Mouse (Mus musculus) thymus, postnatal 36 days (tissue): ENCODE data around the gene Hoxa5.

ENCODE experiments used
- DNase-seq, 2 experiments: peaks; one replicate each; pipeline ENCODE4 v3.0.0; 2022; ENCODE audit warnings: mixed read lengths in 2 of 2

The Hoxa5 gene

GRCm38 (mm10) chr6:52239625-52240388, 35.4 kb upstream of the Hoxa5 start:
- no peak for DNase-seq

DNA sequence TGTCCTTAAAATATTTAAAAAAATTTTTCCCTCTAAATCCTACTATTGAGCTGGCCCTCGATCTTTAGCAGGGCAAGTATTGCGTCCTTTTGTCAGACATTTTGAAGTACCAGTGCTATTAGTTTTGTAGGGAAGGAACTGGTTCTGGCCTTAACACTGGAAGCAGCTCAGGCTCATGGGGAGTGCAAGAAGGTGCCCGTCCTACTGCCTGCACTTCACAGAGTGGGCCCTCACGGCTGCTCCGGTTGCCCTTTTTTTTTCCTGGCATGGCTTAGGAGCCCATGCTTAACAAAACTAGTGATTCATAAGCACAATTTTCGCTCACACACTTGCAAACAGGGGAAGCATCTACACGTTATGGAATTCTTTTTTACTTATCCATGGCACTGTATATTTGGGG, 34.6 kb upstream of the Hoxa5 start:
- DNase-seq, result no peak

DNA sequence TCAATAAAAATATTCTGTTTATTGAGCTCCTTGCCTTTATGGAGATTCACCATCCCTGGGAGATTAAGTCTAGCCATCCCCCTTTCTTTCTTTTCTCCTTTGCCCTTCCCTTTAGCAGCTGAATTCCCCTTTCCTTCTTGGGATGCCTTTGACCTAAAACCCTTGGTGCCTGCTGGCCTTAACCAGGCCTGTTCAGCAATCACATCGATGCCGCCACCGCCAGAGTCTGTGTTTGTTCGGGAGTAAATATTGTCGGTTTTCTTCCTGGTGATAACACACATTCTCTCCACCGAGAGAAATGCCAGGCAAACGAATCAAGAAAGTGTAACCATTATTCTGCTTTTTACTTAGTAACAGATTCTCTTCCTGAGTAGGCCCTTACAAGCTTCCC, 33.8 kb upstream of the Hoxa5 start:
- DNase-seq, result no peak

DNA sequence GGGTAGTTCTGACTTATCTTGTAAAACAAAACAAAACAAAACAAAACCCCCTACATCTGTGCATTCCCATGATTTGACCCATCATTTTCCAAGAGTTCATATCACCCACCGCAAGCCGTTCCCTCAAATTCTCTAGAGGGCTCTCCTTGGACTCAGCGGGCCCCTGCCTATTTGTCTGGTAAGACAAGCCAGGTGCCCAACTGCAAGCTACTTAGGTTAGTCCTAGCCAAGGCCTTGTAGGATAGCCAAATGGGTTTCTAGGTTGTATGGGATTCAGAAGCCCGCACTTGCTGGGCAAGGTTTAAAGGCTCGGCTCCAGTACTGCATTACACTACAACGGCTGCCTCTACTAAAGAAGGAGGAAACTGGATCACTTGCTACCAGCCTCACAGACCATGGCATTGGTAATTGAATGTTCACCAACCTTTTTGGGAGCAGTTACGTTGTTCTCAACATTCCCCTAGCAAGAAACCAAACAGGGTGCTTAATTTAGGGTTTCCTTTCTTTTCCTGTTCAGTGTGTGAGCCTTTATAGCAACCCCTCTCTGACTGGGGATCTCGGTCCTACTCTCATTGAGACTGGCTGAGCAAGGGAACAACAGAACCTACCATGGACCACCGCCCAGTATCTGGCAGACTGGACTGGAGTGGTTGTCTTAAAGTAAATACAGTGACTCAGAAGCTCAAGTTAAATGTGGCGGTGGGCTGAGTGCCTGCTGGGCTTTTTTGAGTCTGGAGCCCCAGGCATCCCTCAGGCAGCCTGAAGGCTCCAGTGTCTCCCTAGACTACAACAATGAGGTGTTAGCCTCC, 33.2 kb upstream of the Hoxa5 start:
- DNase-seq, result no peak

DNA sequence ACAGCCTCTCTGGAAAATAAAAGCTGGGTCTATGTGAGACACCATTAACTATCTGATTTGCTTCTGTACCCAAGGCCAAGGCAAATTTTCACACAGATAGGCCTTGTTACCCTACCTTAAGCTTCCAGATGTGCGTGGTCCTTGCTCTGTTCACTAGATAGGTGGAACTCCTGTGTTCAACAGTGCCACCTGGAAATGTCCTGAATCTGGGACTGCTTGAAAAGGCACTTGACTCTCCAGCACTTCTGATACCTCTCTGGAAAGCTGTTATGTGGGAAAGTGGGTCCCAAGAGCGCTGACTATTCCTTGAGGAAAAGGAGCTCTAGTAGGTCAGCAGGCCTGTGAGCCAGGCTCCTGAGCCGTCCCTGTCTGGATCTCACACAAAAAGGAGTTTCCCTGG, 32.4 kb upstream of the Hoxa5 start:
- DNase-seq, result no peak

DNA sequence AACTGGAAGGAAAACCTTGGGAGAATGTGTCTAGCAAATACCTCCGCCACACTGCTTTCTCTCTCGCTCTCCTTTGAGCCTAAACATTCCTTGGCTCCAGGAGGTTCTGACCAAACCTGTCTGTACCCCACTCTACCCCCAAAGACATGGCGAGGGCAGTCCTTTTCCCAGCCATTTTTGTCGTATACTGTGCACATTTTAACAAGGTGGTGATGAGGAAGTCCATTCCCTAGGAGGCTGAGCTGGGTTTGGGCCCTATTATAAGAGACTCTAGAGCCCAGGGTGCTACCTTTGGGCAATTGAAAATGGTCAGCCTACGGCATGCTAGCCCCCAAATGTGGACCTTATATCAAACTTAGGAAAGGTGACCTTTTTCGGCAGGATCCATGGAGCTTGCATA, 31.5 kb upstream of the Hoxa5 start:
- DNase-seq, result no peak

DNA sequence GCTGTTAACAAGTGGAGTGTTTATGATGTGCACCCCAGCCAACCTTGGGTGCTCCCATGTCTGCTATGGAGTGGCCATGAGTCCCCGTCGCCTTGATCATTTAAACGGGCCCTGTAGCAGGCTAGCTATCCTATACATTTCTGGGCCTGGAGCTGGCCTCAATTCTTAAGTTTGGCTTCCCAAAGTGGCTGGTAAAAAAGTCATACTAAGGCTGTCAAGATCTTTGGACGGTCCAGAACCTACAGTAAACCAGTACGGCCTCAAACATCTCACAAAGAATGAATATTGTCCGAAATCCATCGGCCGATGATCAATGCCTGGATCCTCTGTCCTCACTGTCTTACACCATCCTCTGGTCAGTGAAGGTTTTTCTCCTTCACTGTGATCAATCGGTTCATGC, 30.9 kb upstream of the Hoxa5 start:
- DNase-seq, result no peak

DNA sequence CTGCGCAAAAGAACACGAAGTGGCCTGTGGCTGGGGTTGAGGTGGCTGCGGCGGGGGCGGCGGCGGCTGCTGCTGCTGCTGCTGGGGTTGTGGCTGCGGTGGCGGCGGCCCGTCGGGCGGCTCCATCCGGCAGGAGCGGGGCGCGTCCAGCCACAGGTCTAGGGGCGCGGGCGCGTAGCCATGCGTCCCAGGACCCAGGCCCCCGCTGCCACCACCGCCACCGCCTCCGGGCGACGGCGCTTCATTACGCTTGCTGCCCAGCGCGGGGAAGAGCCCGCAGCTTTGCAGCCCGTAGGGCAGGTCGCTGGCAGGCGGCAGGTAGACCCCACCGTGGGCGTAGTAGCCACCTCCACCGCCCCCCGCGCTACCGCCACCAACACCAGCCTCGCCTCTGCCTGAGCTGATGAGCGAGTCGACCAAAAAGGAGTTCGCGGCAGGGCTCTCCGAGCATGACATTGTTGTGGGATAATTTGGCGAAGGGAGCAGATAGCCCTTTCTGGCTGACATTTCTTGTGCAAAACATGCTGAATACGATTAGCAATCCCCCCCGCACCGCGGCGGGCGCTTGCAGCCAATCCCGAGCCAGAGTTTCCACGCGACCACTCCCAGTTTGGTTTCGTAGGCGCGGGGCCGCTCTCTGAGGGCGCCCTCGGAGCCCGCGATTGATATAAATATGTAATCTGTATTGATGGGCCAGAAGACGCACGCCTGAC, 30.2 kb upstream of the Hoxa5 start:
- no peak for DNase-seq

DNA sequence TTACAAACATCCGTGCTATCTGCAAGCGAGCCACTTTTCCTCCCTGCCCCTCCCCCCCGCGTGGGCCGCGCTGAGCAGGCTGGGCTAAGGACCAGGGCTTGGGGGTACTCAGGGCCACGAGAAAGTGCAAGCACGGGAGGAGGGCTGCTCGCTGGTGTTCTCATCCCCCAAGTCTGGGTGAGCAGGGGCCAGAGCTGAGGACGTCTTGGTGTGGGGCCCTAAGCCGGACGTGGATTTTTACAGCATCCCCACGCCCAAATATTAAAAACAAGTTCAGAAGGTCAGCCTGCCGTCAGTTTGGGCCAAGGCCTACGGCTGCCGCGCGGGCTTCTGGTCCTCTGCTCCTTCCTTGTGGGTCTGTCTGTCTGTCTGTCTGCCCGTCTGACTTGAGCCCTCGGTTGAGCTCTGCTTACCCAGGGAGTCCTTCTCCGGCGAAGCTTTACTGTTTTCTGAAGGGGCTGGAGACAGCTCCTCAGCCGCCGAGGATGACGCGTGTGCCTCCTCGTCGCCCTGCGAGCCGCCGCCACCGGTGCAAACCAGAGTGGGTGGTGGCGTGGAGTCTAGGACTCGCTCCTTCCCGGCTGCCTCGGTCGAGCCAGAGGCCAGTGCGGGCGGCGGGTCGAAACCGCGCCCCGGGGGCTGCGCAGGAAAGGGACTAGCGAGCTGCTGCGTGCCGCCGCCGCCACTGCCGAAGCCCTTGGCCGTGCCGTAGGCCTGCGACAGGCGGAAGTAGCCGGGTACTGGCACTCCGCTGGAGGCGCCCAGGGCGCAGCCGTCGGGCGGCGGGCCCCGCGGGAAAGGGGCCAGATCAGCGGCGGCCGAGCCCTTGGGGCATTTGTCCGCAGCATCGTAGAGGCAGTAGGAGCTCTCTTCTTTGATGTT, 29.4 kb upstream of the Hoxa5 start:
- DNase-seq, result no peak

- DNase-seq, result no peak
Observed at GRCm38 (mm10) chr6:52232984-52233545, 28.7 kb upstream of the Hoxa5 start.

- no peak for DNase-seq
Observed at GRCm38 (mm10) chr6:52232568-52232965, 28.2 kb upstream of the Hoxa5 start.

GRCm38 (mm10) chr6:52231885-52232567, 27.6 kb upstream of the Hoxa5 start:
- DNase-seq, result no peak

DNA sequence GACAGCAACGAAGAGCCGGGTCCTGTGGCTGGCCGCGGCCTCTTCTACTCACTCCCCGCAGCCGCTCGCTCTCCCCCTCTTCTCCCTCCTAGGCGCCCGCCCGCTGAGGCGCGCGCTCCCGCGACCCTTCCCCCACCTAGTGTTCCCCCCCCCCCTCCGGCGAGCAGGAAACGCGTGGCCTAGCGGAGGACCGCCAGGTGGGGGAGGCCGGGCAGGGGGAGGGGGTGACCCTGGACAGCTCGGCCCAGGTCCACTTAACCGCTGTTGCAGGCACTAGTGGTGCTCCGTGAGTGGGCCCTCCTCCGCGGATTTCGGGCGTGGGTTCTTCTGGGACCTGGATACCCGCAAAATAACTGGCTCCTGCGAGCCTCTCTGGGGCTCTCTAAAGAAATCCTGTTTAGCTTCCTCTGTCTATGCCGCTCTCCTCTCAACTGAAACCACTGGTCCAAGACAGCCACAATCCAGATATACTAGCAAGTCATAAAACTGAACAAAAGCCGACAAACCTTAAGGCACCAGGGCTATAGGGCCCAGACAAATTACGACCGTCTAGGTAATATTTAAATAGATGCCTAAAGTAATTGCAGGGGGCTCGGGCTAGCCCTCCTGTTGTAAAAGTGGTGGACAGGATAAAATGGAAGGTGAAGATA, 26.3 kb upstream of the Hoxa5 start, which contains the start of gene Hoxa9:
TSS of gene Hoxa9 (minus strand) at position 574 of the 650 bp plus-strand sequence.
- DNase-seq, result no peak

DNA sequence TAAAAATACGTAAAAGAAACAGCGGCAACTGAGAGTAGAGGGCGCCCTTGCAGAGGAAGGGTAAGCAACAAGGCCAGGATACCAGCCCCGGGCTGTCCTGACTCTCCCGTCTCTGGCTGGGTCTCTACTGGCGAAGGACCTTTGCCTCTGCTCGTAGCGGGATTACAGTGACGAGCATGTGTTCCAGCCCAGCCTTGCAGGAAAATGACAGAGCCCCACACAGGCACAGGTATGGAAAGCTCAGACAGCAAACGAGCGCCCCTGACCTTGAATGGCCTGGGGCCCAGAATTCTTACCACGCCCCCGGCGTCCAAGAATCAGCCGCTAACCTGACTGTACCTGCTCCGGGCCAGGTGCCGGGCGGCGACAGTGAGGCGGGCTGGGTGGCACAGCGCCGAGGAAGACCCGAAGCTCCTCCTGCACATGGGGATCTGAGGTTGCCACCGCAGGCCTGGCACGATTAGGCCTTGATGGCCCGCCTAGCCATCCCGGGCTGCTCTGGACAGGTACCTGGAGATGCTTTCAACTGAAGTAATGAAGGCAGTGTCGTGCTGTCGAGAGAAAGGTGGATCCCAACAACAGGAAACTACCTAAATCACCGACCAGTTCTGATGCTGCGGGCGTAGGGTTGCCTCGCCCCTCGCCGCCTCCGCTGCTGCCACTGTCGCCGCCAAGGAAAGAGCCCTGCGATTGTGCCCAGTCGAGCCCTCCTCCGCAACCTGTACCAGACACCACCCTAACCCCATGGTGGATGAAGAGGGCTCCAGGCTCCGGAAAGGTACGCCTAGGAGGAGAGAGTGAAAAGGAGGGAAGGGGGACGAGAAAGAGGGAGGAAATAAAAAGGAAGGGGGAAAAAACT, 25.4 kb upstream of the Hoxa5 start:
- DNase-seq, result no peak

DNA sequence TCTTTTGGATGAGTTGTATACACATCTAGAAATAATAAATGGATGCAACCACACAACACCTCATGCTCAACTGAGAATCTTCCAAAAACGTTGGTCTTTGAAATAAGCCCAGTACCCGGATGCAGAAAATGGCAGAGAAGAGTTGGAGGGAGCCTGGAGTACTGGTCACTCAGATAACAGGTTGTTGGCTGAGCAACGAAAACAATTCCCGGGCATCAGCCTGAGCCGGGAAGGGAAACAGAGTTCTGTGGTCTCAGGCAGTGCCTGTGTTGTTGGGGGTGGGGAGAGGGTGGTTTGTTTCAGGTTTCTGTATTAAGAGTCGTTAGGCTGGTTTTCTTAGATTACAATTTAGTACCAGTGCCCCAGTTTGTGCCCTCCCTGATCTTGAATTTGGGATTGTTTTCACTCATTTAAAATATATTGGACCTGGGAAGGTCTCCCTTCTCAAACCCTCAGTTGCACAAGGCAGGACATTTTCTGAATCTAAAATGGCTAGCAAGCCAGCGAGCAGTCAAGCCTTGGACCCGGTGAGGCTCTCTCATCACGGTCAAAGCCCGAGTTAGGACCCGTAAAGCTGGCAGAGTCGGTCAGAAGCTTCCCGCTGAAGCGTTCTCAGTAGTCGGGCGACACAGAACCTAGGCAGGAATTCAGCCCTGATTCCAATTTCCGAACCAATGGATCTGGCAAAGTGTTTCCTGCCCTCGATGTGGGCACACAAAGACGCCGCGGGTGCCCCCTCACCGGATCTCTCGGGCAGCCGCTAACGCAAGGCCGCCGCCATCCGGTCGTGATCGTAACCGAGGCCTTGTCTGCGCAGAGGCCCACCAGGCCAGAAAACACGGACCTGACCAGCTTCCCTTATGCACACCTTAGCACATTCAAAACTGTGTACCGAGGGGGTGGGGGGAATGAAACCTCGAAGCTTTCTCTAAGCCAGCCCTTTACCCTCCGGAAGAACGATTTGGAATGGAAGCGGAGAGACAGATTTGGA, 24.4 kb upstream of the Hoxa5 start:
- DNase-seq, result no peak

DNA sequence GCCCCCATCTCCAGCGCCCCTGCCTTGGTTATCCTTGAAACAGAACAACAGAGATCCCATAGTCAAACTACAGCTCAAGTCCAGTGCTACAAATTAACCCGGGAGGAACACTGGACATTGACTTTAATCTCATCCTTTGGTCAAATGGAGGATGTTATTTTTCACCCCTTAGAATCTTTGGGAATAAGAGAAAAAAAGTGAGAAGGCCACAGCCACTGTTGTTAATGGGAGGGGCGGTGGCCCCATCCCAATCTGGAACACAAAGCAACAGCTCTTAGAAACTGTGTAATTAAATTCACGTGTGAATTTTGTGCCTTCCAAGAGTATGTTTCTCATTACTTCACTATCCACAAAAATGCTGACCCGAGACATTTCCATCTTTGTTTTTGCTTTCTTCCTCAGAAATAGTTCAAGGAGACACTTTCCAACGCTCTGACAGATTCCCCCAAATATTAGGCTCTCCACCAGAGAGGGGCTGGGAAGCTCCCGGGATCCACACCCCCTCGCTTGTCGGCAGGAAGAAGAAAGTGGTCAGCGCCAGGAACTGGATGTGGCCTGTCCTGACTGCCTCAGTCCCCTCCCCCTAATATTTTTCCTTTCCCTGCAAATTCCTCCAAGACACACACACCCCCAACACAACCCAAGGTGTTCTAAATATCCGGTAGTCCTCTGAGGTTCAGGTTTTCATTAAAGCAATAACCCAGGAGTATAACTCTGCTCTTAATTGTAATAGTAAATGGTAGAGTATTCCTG, 23.3 kb upstream of the Hoxa5 start:
- no peak for DNase-seq

- no peak for DNase-seq
Observed at GRCm38 (mm10) chr6:52226569-52227257, 22.3 kb upstream of the Hoxa5 start.
